Mouse (Mus musculus) liver, embryonic 14.5 days (tissue): ENCODE measurements around the gene Cfdp1. TPM values are rescaled to one million over a fixed set of nuclear protein-coding genes. Genes with fewer than 3 reads are reported as not detected.

Experiments
- ATAC-seq: fragments of 200-750 bp; cut with Nextera tagmentation; 2 replicates; pipeline ENCODE4 v1.8.0; 2017; ENCODE audit warnings: moderate number of reproducible peaks, mild to moderate bottlenecking, moderate library complexity; ENCODE audit not compliant: insufficient read depth
- DNase-seq, 3 experiments: peaks; one replicate each; pipeline ENCODE4 v3.0.0-alpha.2; 2012 to 2013; ENCODE audit warnings: low read depth in 3 of 3, low spot score in 3 of 3
- H3K27ac ChIP-seq: fragments of 300-500 bp; sonication (generic); 2 replicates; pipeline ENCODE4 v1.5.1; 2014; ENCODE audit warnings: moderate library complexity, mild to moderate bottlenecking, control low read depth, inconsistent platforms
- H3K27me3 ChIP-seq: fragments of 300-500 bp; sonication (generic); 2 replicates; pipeline ENCODE4 v1.6.1; 2014; ENCODE audit warnings: mild to moderate bottlenecking, low read length, moderate library complexity; ENCODE audit not compliant: control insufficient read depth, insufficient read depth
- H3K36me3 ChIP-seq: fragments of 300-500 bp; sonication (generic); replicated peaks from 2 replicates; pipeline ENCODE4 v1.6.1; 2014; ENCODE audit warnings: low read depth; ENCODE audit not compliant: control insufficient read depth, insufficient read depth
- H3K4me1 ChIP-seq, 2 experiments: fragments of 200-500 bp in 1 of 2; fragments of 300-500 bp in 1 of 2; sonication (generic) in 1 of 2; replicated peaks; 2 replicates each; pipeline ENCODE4 v1.6.1; 2012 to 2014; ENCODE audit warnings: antibody characterized with exemption in 1 of 2, inconsistent platforms in 1 of 2, low read length in 1 of 2; ENCODE audit not compliant: control insufficient read depth in 2 of 2, insufficient read depth in 2 of 2
- H3K4me2 ChIP-seq: fragments of 300-500 bp; sonication (generic); 2 replicates; pipeline ENCODE4 v1.6.1; 2014; ENCODE audit warnings: low read depth, mild to moderate bottlenecking, control low read depth, moderate library complexity
- H3K4me3 ChIP-seq, 2 experiments: fragments of 200-500 bp in 1 of 2; fragments of 300-500 bp in 1 of 2; sonication (generic) in 1 of 2; 2 replicates each; pipeline ENCODE4 v1.5.1; 2012 to 2014; ENCODE audit warnings: low read depth in 2 of 2, low read length in 2 of 2, mild to moderate bottlenecking in 2 of 2, control low read depth in 1 of 2, inconsistent platforms in 1 of 2, moderate library complexity in 1 of 2; ENCODE audit not compliant: insufficient read depth in 1 of 2
- H3K9ac ChIP-seq: fragments of 300-500 bp; sonication (generic); replicated peaks from 2 replicates; pipeline ENCODE4 v1.6.1; 2014; ENCODE audit warnings: mild to moderate bottlenecking, control low read depth, moderate library complexity
- H3K9me3 ChIP-seq: fragments of 300-500 bp; sonication (generic); 2 replicates; pipeline ENCODE4 v1.6.1; 2016; ENCODE audit warnings: low read length, mixed read lengths; ENCODE audit not compliant: control insufficient read depth
- CTCF ChIP-seq: IDR thresholded peaks from 2 replicates; pipeline ENCODE4 v1.5.1; 2016; ENCODE audit warnings: antibody characterized with exemption, low read depth, control low read depth
- EP300 ChIP-seq: IDR thresholded peaks from 2 replicates; pipeline ENCODE4 v1.6.1; 2016; ENCODE audit warnings: antibody characterized with exemption, low read depth
- WGBS: fragments of 180-500 bp; shearing (Covaris S2); extraction: QIAGEN DNeasy Blood & Tissue Kit; methylation state at CpG from one replicate; pipeline ENCODE4 v1.1.7; 2014; ENCODE audit not compliant: insufficient replicate concordance; 5-methylcytosine and 5-hydroxymethylcytosine counted together
- polyA plus RNA-seq, 2 experiments: library from polyadenylated mRNA; depleted of rRNA in 1 of 2; stranded (reverse) in 1 of 2; unstranded in 1 of 2; fragments of >200 nt; fragmentation: Nextera tagmentation in 1 of 2; extraction: Ambion mirVana in 1 of 2; gene quantifications; 2 replicates each; pipeline versions ENCODE4 v1.2.1 to v1.2.3; 2012 to 2014

Cfdp1 gene
- polyA plus RNA-seq, 2 experiments, result 46.8 to 82.8 TPM

DNA sequence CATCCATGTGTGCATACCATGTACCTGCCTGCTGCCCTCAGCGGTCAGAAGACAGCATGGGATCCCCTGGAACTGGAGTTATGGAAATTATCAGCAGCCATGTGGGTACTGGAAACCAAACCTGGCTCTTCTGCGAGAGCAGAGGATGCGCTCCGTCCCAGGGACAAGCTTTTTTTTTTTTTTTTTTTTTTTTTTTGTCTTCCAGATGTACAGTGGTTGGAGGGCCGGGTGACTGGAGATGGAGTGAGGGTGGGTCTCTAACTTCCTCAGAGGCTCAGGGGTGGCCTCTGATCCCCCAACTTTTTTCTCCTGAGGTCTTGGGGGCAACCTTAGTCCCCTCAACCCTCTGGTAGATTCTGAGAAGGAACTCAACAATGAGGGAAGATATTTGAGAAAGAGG, 109.0 kb downstream of the Cfdp1 start:
- DNase-seq (no peak), ATAC-seq (no peak)
- peaks cover 0 to 12% of the 10 kb centered on the region in 2 experiments; a peak in 1 of 4 replicates for H3K4me1 ChIP-seq
- WGBS, result 61% methylated on average over 5 of the region's 5 CpGs
- no peak overlapping the region for H3K27ac ChIP-seq
- H3K4me3 ChIP-seq, result no peak overlapping the region
- TF ChIP-seq EP300 (no peak), CTCF (no peak)
- H3K9ac ChIP-seq, result no peak overlapping the region
- H3K9me3 ChIP-seq, result no peaks in the 10 kb centered on the region
- no peaks in the 10 kb centered on the region for H3K36me3 ChIP-seq
- H3K27me3 ChIP-seq, result peaks cover 35% of the 10 kb centered on the region
- H3K4me2 ChIP-seq, result no peak overlapping the region

GRCm38 (mm10) chr8:111743792-111744696, 110.0 kb downstream of the Cfdp1 start, which contains the start of gene Bcar1:
TSS of gene Bcar1 (minus strand) at chr8:111743809.
- peak within 1 kb of the TSS; percentile 53 to 54 for H3K4me3 ChIP-seq
- H3K27me3 ChIP-seq, result peaks cover 35% of the 10 kb centered on the region
- H3K9ac ChIP-seq, result peak within 1 kb of the TSS; percentile 31
- ATAC-seq (peak; percentile 16; the same call in 1 of the 2 replicates), DNase-seq (peak in 1 of 3 experiments; percentile 9)
- no peaks in the 10 kb centered on the region for H3K36me3 ChIP-seq
- H3K27ac ChIP-seq, result no peak within 1 kb of the TSS
- no peaks in the 10 kb centered on the region for H3K9me3 ChIP-seq
- 9% methylated on average over 36 of the region's 40 CpGs for WGBS
- H3K4me1 ChIP-seq, result peaks cover 0 to 12% of the 10 kb centered on the region in 2 experiments; a peak in 1 of 4 replicates
- TF ChIP-seq CTCF (no peak), EP300 (no peak)
- peak within 1 kb of the TSS; percentile 58 for H3K4me2 ChIP-seq

GRCm38 (mm10) chr8:111743101-111743791, 110.8 kb downstream of the Cfdp1 start:
- DNase-seq (no peak), ATAC-seq (no peak)
- WGBS, result 4% methylated on average over 23 of the region's 44 CpGs

GRCm38 (mm10) chr8:111742261-111743037, 111.6 kb downstream of the Cfdp1 start:
- peaks cover 35% of the 10 kb centered on the region for H3K27me3 ChIP-seq
- H3K4me1 ChIP-seq, result peaks cover 0 to 12% of the 10 kb centered on the region in 2 experiments; a peak in 1 of 4 replicates
- H3K4me3 ChIP-seq, result peak overlapping the region; percentile 53 to 54
- DNase-seq (no peak), ATAC-seq (no peak)
- peak overlapping the region; percentile 58 for H3K4me2 ChIP-seq
- H3K9ac ChIP-seq, result no peak overlapping the region
- no peaks in the 10 kb centered on the region for H3K36me3 ChIP-seq
- 34% methylated on average over 11 of the region's 11 CpGs for WGBS
- TF ChIP-seq CTCF (no peak), EP300 (no peak)
- H3K9me3 ChIP-seq, result no peaks in the 10 kb centered on the region
- H3K27ac ChIP-seq, result no peak overlapping the region

More at GRCm38 (mm10) chr8:111743101-111743791, 110.8 kb downstream of the Cfdp1 start:
- Histone ChIP-seq H3K9me3 (no peaks in the 10 kb centered on the region), H3K9ac (peak overlapping the region; percentile 27), H3K36me3 (no peaks in the 10 kb centered on the region), H3K4me2 (peak overlapping the region; percentile 58), H3K4me1 (peaks cover 0 to 12% of the 10 kb centered on the region in 2 experiments; a peak in 1 of 4 replicates), H3K27me3 (peaks cover 35% of the 10 kb centered on the region), H3K4me3 (peak overlapping the region; percentile 53 to 54), H3K27ac (no peak overlapping the region)
- TF ChIP-seq EP300 (no peak), CTCF (no peak)
